Mouse (Mus musculus): ENCODE measurements around the gene Gprc5c.

DNA sequence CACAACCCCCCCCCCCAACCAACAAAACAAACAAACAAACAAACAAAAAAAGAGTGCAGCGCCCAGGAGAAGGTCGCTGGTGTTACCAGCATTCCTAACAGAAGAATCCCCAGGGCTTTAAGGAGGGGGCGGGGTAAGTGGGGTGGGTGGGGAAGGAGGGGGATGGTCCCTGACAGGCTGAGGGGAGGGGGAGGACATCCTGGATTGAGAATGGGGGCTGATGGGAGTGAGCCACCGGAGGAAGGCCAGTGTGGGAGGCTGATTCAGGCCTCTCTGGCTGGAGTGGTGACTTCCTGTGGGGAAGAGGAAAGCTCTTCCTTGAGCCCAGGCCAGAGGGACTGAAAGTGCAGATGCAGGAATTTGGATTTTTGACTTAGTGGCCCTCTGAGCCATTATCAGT, 4.6 kb upstream of the Gprc5c start:
- TF ChIP-seq POLR2A (IDR thresholded peaks at IDR 0.05; ENCODE audit: control insufficient read depth in 1 of 2, insufficient read depth in 1 of 2, low read depth in 1 of 2, low read length in 2 of 2, poor library complexity in 1 of 2) (no peak), CTCF (IDR thresholded peaks at IDR 0.05 in 2 of 3, conservative IDR thresholded peaks at IDR 0.05 in 1 of 3; ENCODE audit: control insufficient read depth in 1 of 3, insufficient read depth in 1 of 3, low read depth in 2 of 3, low read length in 3 of 3, poor library complexity in 1 of 3, severe bottlenecking in 1 of 3) (no peak), SMC3 (IDR thresholded peaks at IDR 0.05; ENCODE audit: low read depth, low read length) (no peak), MAFK (IDR thresholded peaks at IDR 0.05; ENCODE audit: borderline replicate concordance, low read depth, low read length) (no peak), NELFE (IDR thresholded peaks at IDR 0.05; ENCODE audit: low read depth, low read length) (no peak), EP300 (IDR thresholded peaks at IDR 0.05; ENCODE audit: low read depth in 1 of 2, low read length in 2 of 2) (no peak), GATA1 (IDR thresholded peaks at IDR 0.05; ENCODE audit: low read depth, low read length) (no peak), ELF1 (IDR thresholded peaks at IDR 0.05; ENCODE audit: low read depth, low read length) (no peak), RCOR1 (IDR thresholded peaks at IDR 0.05; ENCODE audit: low read depth, low read length) (no peak), TAL1 (IDR thresholded peaks at IDR 0.05; ENCODE audit: low read length) (no peak), BHLHE40 (IDR thresholded peaks at IDR 0.05; ENCODE audit: borderline replicate concordance, low read depth, low read length) (no peak)
